Mouse (Mus musculus) heart, postnatal 14 days (tissue): ENCODE results near the gene Rnf5. TPM values are rescaled to one million over a fixed set of nuclear protein-coding genes. Genes with fewer than 3 reads are reported as not detected.

Experiments used
- DNase-seq, 2 experiments: peaks; one replicate each; pipeline ENCODE4 v3.0.0; 2021 to 2022
- intact Hi-C: fragments of 180-260 bp; cut with DNase I; formaldehyde crosslinking; loops from one replicate; pipeline ENCODE4 v1.15.1; 2025
- long read RNA-seq, 2 experiments: library from polyadenylated mRNA; stranded (forward); transcript quantifications; one replicate each; pipeline ENCODE4 v2.0.0; 2021
- total RNA-seq, 2 experiments: library from RNA; stranded (reverse); gene quantifications; 2 replicates each; pipeline ENCODE4 v1.2.3; 2021

Gene Rnf5
- 10 to 100 TPM; 33.6 to 35.4 TPM for total RNA-seq
- long read RNA-seq, experiment 1, transcript Rnf5-201 (6 exons, 1,238 nt) = major isoform, 87 of 101 reads
- long read RNA-seq, experiment 1, partial matches to known transcripts = 1 of 101 reads
- long read RNA-seq, experiment 1, other reads (novel, unspliced or antisense) = 12 of 101 reads
- long read RNA-seq, experiment 2, transcript Rnf5-201 (6 exons, 1,238 nt) = major isoform, 61 of 68 reads
- long read RNA-seq, experiment 2, partial matches to known transcripts = 2 of 68 reads
- long read RNA-seq, experiment 2, other reads (novel, unspliced or antisense) = 4 of 68 reads

GRCm38 (mm10) chr17:34603375-34604060, at the start of gene Rnf5:
Gene Rnf5 (minus strand): TSS chr17:34603690.
- DNase-seq = peak; percentile 96 to 98
- intact Hi-C loops = loop anchor here (1.0 to 10.0 kb wide), 2 partner anchors 10 to 479 kb away; partner anchors contain the start of gene Brd2

GRCm38 (mm10) chr17:34652985-34653384, 49.5 kb upstream of the Rnf5 start:
- intact Hi-C loops = loop anchor here (5.0 kb wide), 2 partner anchors 39 to 159 kb away; no protein-coding TSS in a partner anchor
- no peak for DNase-seq

- DNase-seq = no peak
- intact Hi-C loops = loop anchor here (5.0 kb wide), 2 partner anchors 40 to 160 kb away; no protein-coding TSS in a partner anchor
Measured at GRCm38 (mm10) chr17:34652546-34652945, 49.1 kb upstream of the Rnf5 start.

- intact Hi-C loops = loop anchor here (5.0 kb wide), 2 partner anchors 41 to 161 kb away; no protein-coding TSS in a partner anchor
- DNase-seq = peak; percentile 59 to 71
Measured at GRCm38 (mm10) chr17:34651507-34652221, 48.2 kb upstream of the Rnf5 start.

GRCm38 (mm10) chr17:34650781-34651180, 47.3 kb upstream of the Rnf5 start:
- DNase-seq = no peak
- intact Hi-C loops = loop anchor here (5.0 kb wide), 2 partner anchors 42 to 162 kb away; no protein-coding TSS in a partner anchor

- no peak for DNase-seq
- intact Hi-C loops = no loop called here
Measured at GRCm38 (mm10) chr17:34649106-34649864, 45.8 kb upstream of the Rnf5 start.

- peak in 1 of 2 experiments; percentile 1 for DNase-seq
- intact Hi-C loops = no loop called here
Measured at GRCm38 (mm10) chr17:34648141-34648890, 44.8 kb upstream of the Rnf5 start.

GRCm38 (mm10) chr17:34646906-34647787, 43.7 kb upstream of the Rnf5 start, which contains the start of gene Atf6b:
Gene Atf6b (plus strand): TSS chr17:34647146.
- intact Hi-C loops = no loop called here

GRCm38 (mm10) chr17:34645831-34646511, 42.5 kb upstream of the Rnf5 start:
- intact Hi-C loops = no loop called here
- DNase-seq = no peak

More at GRCm38 (mm10) chr17:34646906-34647787, 43.7 kb upstream of the Rnf5 start, which contains the start of gene Atf6b:
- DNase-seq = peak; percentile 93

GRCm38 (mm10) chr17:34645256-34645829, 41.9 kb upstream of the Rnf5 start:
- intact Hi-C loops = no loop called here
- no peak for DNase-seq

GRCm38 (mm10) chr17:34644608-34645007, 41.1 kb upstream of the Rnf5 start, which contains the start of gene Fkbpl:
Gene Fkbpl (plus strand): TSS chr17:34644764.
- intact Hi-C loops = no loop called here
- peak; percentile 92 to 97 for DNase-seq

GRCm38 (mm10) chr17:34643944-34644343, 40.5 kb upstream of the Rnf5 start:
- no peak for DNase-seq
- intact Hi-C loops = loop anchor here (2.0 kb wide), 1 partner anchor 15 kb away; the partner anchor contains the start of genes Ppt2 and Prrt1

GRCm38 (mm10) chr17:34643379-34643778, 39.9 kb upstream of the Rnf5 start:
- no peak for DNase-seq

GRCm38 (mm10) chr17:34641945-34642344, 38.5 kb upstream of the Rnf5 start:
- intact Hi-C loops = loop anchor here (2.0 kb wide), 1 partner anchor 13 kb away; the partner anchor contains the start of genes Ppt2 and Prrt1
- DNase-seq = no peak

More at GRCm38 (mm10) chr17:34643379-34643778, 39.9 kb upstream of the Rnf5 start:
- intact Hi-C loops = loop anchor here (2.0 kb wide), 1 partner anchor 15 kb away; the partner anchor contains the start of genes Ppt2 and Prrt1

GRCm38 (mm10) chr17:34640778-34641601, 37.5 kb upstream of the Rnf5 start:
- intact Hi-C loops = no loop called here
- peak; percentile 61 to 62 for DNase-seq
